36 mouse cellular contexts compared by ENCODE assay signal in genomic region chr1:58062131-58062530, GRCm38 (mm10). TPM values are rescaled to one million over a fixed set of nuclear protein-coding genes. Genes with fewer than 3 reads are reported as not detected.
"Had no signal": no experiment of that assay in that cellular context is flagged by ENCODE, and none has a peak within 500 bp of the region (broad histone marks: within the 10 kb centered on the region; RNA-seq: fewer than 3 reads in every experiment).

No protein-coding gene starts in this region.

- H3K9ac ChIP-seq: limb, embryonic 12.5 days; limb, embryonic 13.5 days; limb, embryonic 15.5 days; liver, embryonic 12.5 days; liver, embryonic 13.5 days; liver, embryonic 14.5 days; liver, embryonic 15.5 days; liver, postnatal 0 days; lung, embryonic 14.5 days; lung, embryonic 15.5 days; midbrain, embryonic 12.5 days; midbrain, embryonic 13.5 days; midbrain, embryonic 15.5 days; neural tube, embryonic 12.5 days had no signal

- H3K36me3 ChIP-seq: limb, embryonic 10.5 days; limb, embryonic 12.5 days; limb, embryonic 13.5 days; limb, embryonic 15.5 days; liver, embryonic 12.5 days; liver, embryonic 13.5 days; liver, embryonic 15.5 days; lung, embryonic 15.5 days; midbrain, embryonic 10.5 days; midbrain, embryonic 12.5 days; midbrain, embryonic 13.5 days; midbrain, embryonic 15.5 days; neural tube, embryonic 12.5 days had no signal

- DNase-seq: left cerebral cortex, postnatal 4 days; liver; liver, embryonic 13.5 days; liver, postnatal 0 days; lung, adult 18-20 months; lung, adult 2 months; lung, embryonic 14.5 days; lung, postnatal 10 days; lung, postnatal 14 days; lung, postnatal 36 days; lung, postnatal 4 days had no signal

- H3K27me3 ChIP-seq: limb, embryonic 12.5 days; limb, embryonic 13.5 days; limb, embryonic 15.5 days; liver, embryonic 12.5 days; liver, embryonic 13.5 days; liver, embryonic 15.5 days; lung, embryonic 15.5 days; megakaryocyte, embryonic 14.5 days; midbrain, embryonic 12.5 days; midbrain, embryonic 13.5 days; midbrain, embryonic 15.5 days; neural tube, embryonic 12.5 days had no signal

- H3K9me3 ChIP-seq: limb, embryonic 10.5 days; limb, embryonic 12.5 days; limb, embryonic 13.5 days; limb, embryonic 15.5 days; liver, embryonic 12.5 days; liver, embryonic 13.5 days; liver, embryonic 15.5 days; lung, embryonic 15.5 days; midbrain, embryonic 10.5 days; midbrain, embryonic 12.5 days; midbrain, embryonic 13.5 days; midbrain, embryonic 15.5 days; neural tube, embryonic 12.5 days had no signal

- H3K4me1 ChIP-seq: limb, embryonic 10.5 days; limb, embryonic 12.5 days; liver, embryonic 12.5 days; liver, embryonic 13.5 days; liver, embryonic 15.5 days; megakaryocyte, embryonic 14.5 days; midbrain, embryonic 10.5 days; midbrain, embryonic 12.5 days; midbrain, embryonic 13.5 days; midbrain, embryonic 15.5 days; neural tube, embryonic 12.5 days had no signal

- ATAC-seq: liver, embryonic 12.5 days; liver, postnatal 0 days; lung, postnatal 0 days; midbrain, embryonic 13.5 days; midbrain, embryonic 15.5 days; midbrain, embryonic 16.5 days had no signal

- H3K4me3 ChIP-seq: left cerebral cortex, adult 2 months; limb, embryonic 10.5 days; limb, embryonic 12.5 days; limb, embryonic 13.5 days; limb, embryonic 15.5 days; liver, embryonic 12.5 days; liver, embryonic 13.5 days; liver, embryonic 15.5 days; lung, embryonic 15.5 days; megakaryocyte, embryonic 14.5 days; midbrain, embryonic 10.5 days; midbrain, embryonic 12.5 days; midbrain, embryonic 13.5 days; midbrain, embryonic 15.5 days; myocyte; neural tube, embryonic 12.5 days had no signal

- H3K4me2 ChIP-seq: limb, embryonic 12.5 days; limb, embryonic 13.5 days; limb, embryonic 15.5 days; liver, embryonic 11.5 days; liver, embryonic 12.5 days; liver, embryonic 13.5 days; liver, embryonic 15.5 days; lung, embryonic 14.5 days; lung, embryonic 15.5 days; midbrain, embryonic 12.5 days; midbrain, embryonic 13.5 days; midbrain, embryonic 15.5 days; neural tube, embryonic 12.5 days had no signal

- H3K27ac ChIP-seq: left cerebral cortex, adult 2 months; limb, embryonic 10.5 days; limb, embryonic 12.5 days; limb, embryonic 13.5 days; limb, embryonic 15.5 days; liver, embryonic 12.5 days; liver, embryonic 13.5 days; liver, embryonic 14.5 days; liver, embryonic 15.5 days; lung, embryonic 15.5 days; macrophage; midbrain, embryonic 10.5 days; midbrain, embryonic 12.5 days; midbrain, embryonic 13.5 days; midbrain, embryonic 15.5 days; neural tube, embryonic 12.5 days had no signal

RNA-seq across cellular contexts. Expression of gene Aox1, which starts 32.4 kb away (rescaled TPM):
- total RNA-seq: megakaryocyte progenitor cell, adult 5-6 weeks; megakaryocyte-erythroid progenitor cell, adult 5-6 weeks had no signal
- polyA plus RNA-seq: limb, embryonic 11.5 days had no signal

RNA-seq across cellular contexts. Expression of gene Aox3, which starts 50.8 kb away (rescaled TPM):
- total RNA-seq: megakaryocyte progenitor cell, adult 5-6 weeks; megakaryocyte-erythroid progenitor cell, adult 5-6 weeks; midbrain, postnatal 0 days had no signal
- polyA plus RNA-seq: liver, embryonic 11.5 days; liver, embryonic 12.5 days; macrophage; myocyte; neural tube, embryonic 11.5 days had no signal
